Comparison of ENCODE assay signal across 14 mouse cellular contexts in the genomic region with DNA sequence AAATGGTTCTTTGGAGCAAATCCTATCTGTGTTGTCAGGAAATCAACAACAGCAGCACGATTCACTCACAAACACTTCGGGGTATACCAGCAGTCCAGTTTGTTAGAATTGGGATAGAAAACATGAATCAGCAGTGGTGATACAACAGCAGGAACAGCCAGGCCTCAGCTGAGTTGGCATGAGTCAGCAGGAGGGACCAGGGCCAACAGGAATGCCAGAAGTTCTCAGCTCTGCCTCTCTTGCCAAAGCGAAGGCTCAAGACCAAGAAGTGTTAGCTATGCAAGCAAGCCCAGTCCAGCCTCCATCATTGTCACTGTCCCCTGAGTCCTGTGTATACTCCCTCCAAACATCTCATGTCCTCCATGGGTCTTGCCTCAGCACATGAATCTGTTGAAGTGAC. TPM values are rescaled to one million over a fixed set of nuclear protein-coding genes. Genes with fewer than 3 reads are reported as not detected.
DNase-seq lines count a peak whose midpoint lies in the region; ATAC-seq and TF ChIP-seq lines count a peak whose summit lies in the region.
"Had no signal": no experiment of that assay in that cellular context is flagged by ENCODE, and none has a peak within 500 bp of the region (broad histone marks: within the 10 kb centered on the region; RNA-seq: fewer than 3 reads in every experiment).

No protein-coding gene starts in this region.

- intact Hi-C loops in gastrocnemius, postnatal 14 days (cut with DNase I; ENCODE audit: low total_unique reads): no loop called here

- no peak overlapping the region for H3K4me3 ChIP-seq in liver, adult 2 months (ENCODE audit: insufficient read depth, low read depth, low read length)
- H3K4me3 ChIP-seq in hindbrain, embryonic 13.5 days: no peak overlapping the region
- H3K4me3 ChIP-seq: forebrain, embryonic 13.5 days; lung, embryonic 15.5 days had no signal

- peaks cover 4% of the 10 kb centered on the region; the same call in 1 of the 2 replicates for H3K4me1 ChIP-seq in liver, adult 2 months (ENCODE audit: control insufficient read depth, insufficient read depth, low read length)
- no peaks in the 10 kb centered on the region for H3K4me1 ChIP-seq in hindbrain, embryonic 13.5 days (replicated peaks)
- H3K4me1 ChIP-seq: forebrain, embryonic 13.5 days; lung, embryonic 15.5 days had no signal

- H3K9me3 ChIP-seq in hindbrain, embryonic 13.5 days: no peaks in the 10 kb centered on the region
- H3K9me3 ChIP-seq: forebrain, embryonic 13.5 days; lung, embryonic 15.5 days had no signal

- no peak for ATAC-seq in hindbrain, embryonic 13.5 days (ENCODE audit: low FRiP score)
- ATAC-seq: forebrain, embryonic 13.5 days had no signal

- no peak overlapping the region for H3K27ac ChIP-seq in liver, adult 2 months (replicated peaks; ENCODE audit: insufficient read depth, low read depth, low read length)
- H3K27ac ChIP-seq in hindbrain, embryonic 13.5 days: no peak overlapping the region
- H3K27ac ChIP-seq: forebrain, embryonic 13.5 days; lung, embryonic 15.5 days had no signal

- H3K4me2 ChIP-seq in hindbrain, embryonic 13.5 days: no peak overlapping the region
- H3K4me2 ChIP-seq: forebrain, embryonic 13.5 days; lung, embryonic 15.5 days had no signal

- peak; percentile 15 for DNase-seq in gastrocnemius, postnatal 10 days
- no peak for DNase-seq in gastrocnemius, postnatal 25 days
- DNase-seq in liver, adult 2 months (ENCODE audit: extremely low read depth, low read depth, low spot score): peak; percentile 73
- DNase-seq in liver (no peak), adipocyte (ENCODE audit: low spot score) (peak; percentile 85)
- DNase-seq in gastrocnemius, postnatal 14 days: peak; percentile 15
- DNase-seq in ovary, postnatal 10 days (ENCODE audit: low spot score): no peak

- TF ChIP-seq POLR2A in liver, adult 2 months (IDR thresholded peaks at IDR 0.05; ENCODE audit: extremely low read depth, insufficient read depth, low read length): no peak

- H3K36me3 ChIP-seq in liver, adult 2 months (ENCODE audit: control insufficient read depth, insufficient read depth, low read length): no peaks in the 10 kb centered on the region
- H3K36me3 ChIP-seq in hindbrain, embryonic 13.5 days: no peaks in the 10 kb centered on the region
- H3K36me3 ChIP-seq: lung, embryonic 15.5 days had no signal

- no peak for TF ChIP-seq CTCF in liver, adult 2 months (IDR thresholded peaks at IDR 0.05; ENCODE audit: low read depth, low read length)

- WGBS in liver, adult 2 months: 46% methylated on average over 3 of the region's 3 CpGs
- WGBS in hindbrain, embryonic 13.5 days: 93% methylated on average over 3 of the region's 3 CpGs

- H3K9ac ChIP-seq in liver, adult 2 months (ENCODE audit: low read depth, low read length): no peak overlapping the region
- no peak overlapping the region for H3K9ac ChIP-seq in hindbrain, embryonic 13.5 days
- H3K9ac ChIP-seq: forebrain, embryonic 13.5 days; lung, embryonic 15.5 days had no signal

- H3K79me2 ChIP-seq in liver, adult 2 months (ENCODE audit: control insufficient read depth, insufficient read depth, low read length): no peaks in the 10 kb centered on the region

- peaks cover 2% of the 10 kb centered on the region; the same call in 1 of the 2 replicates for H3K27me3 ChIP-seq in liver, adult 2 months (ENCODE audit: control insufficient read depth, insufficient read depth, low read length)
- H3K27me3 ChIP-seq in hindbrain, embryonic 13.5 days: no peaks in the 10 kb centered on the region
- H3K27me3 ChIP-seq: CH12.LX; forebrain, embryonic 13.5 days; lung, embryonic 15.5 days had no signal

RNA-seq across cellular contexts. Expression of a gene that starts 27.0 kb away (rescaled TPM):
- total RNA-seq in gastrocnemius, postnatal 10 days (2021): not detected
- not detected for total RNA-seq in gastrocnemius, postnatal 25 days (2021)
- not detected in 2 replicates for total RNA-seq in liver, adult 2 months (2014; rRNA removed)
- not detected in 2 replicates for polyA plus RNA-seq in liver, adult 2 months (2012; rRNA removed)
- not detected for total RNA-seq in gastrocnemius, postnatal 14 days (2021)
- not detected in 2 replicates for polyA plus RNA-seq in hindbrain, embryonic 13.5 days (2015; fragmentation: Nextera tagmentation; extraction: Ambion mirVana)
- total RNA-seq: CH12.LX; neutrophil, adult 5-6 weeks had no signal
- polyA plus RNA-seq: forebrain, embryonic 13.5 days; heart, embryonic 14.5 days; limb, embryonic 11.5 days; lung, embryonic 15.5 days had no signal

RNA-seq across cellular contexts. Expression of a gene that starts 32.6 kb away (rescaled TPM):
- total RNA-seq in gastrocnemius, postnatal 10 days (2021): 10 to 100 TPM; 22.3 to 25.7 TPM
- 10 to 100 TPM; 24.1 to 25.4 TPM for total RNA-seq in gastrocnemius, postnatal 25 days (2021)
- total RNA-seq in liver, adult 2 months (2014; rRNA removed): 17.0 and 19.0 TPM in 2 replicates
- polyA plus RNA-seq in liver, adult 2 months (2012; rRNA removed): 16.0 and 21.3 TPM in 2 replicates
- total RNA-seq in gastrocnemius, postnatal 14 days (2021): 10 to 100 TPM; 22.0 to 24.3 TPM
- polyA plus RNA-seq in hindbrain, embryonic 13.5 days (2015; fragmentation: Nextera tagmentation; extraction: Ambion mirVana): 0.69 and 1.5 TPM in 2 replicates
- total RNA-seq: CH12.LX had no signal

Comparison
In these comparisons a context has a peak if more than half of its experiments do, and no peak if none do; other contexts are left out.
1. DNase-seq: peak in gastrocnemius, postnatal 10 days (single experiment), liver, adult 2 months (single experiment), adipocyte (single experiment) and gastrocnemius, postnatal 14 days (single experiment); none in gastrocnemius, postnatal 25 days (single experiment), liver (single experiment) and ovary, postnatal 10 days (single experiment).